Mouse (Mus musculus): ENCODE data around the gene Gnl1. TPM values are rescaled to one million over a fixed set of nuclear protein-coding genes. Genes with fewer than 3 reads are reported as not detected.

Gnl1 gene
- 61.6 TPM for total RNA-seq (2023)

DNA sequence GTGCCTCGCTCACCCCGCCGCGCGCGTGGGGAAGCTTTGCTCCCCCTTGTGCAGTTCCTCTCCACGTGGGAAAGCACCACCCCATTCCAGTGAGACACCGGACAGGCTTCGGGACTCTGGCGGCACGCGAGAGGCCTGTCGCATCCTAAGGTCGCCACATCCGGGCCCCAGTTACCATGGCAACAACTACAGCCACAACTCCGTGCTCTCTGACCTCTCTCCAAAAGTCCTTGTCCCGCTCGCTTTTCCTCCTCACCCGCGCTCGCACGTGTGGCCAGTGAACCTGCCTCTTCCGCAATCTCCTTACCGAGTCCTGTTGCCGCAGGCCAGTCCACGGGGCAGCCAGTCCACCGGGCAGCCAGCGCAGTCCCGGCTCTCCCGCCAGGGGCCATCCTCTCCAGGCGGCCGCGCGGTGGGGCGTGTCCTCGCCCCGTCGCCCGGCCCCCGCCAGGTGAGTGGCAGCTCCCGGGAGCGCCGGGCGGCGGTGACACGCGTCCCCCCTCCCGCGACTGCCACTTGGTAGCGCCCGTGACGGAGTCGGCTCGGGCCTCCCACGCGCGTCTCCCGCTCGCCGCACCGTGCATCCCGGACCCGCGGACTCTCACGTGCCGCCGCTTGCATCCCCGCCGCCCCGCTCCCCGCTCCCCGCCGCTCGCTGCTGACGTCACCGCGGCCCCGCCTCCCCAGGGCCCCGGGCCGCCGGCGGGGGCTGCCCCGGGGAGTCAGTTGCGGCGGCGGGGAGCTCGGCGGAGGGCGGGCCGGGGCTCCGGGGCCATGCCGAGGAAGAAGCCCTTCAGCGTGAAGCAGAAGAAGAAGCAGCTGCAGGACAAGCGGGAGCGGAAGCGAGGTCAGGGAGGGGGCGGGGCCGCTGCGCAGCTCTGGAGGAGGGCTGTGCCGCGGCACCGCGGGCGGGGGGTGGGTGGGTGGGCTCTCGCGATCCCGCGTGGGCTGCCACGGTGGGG, at the start of gene Gnl1, which contains the start of gene Prr3:
TSS of gene Gnl1 (plus strand) at position 451 of the 962 bp plus-strand sequence.
TSS of gene Prr3 (minus strand) at position 836 of the 962 bp plus-strand sequence.

GRCm38 (mm10) chr17:35969418-35970389, 9.9 kb upstream of the Gnl1 start, which contains the start of gene Abcf1:
Abcf1 (minus strand) TSS chr17:35969761.

DNA sequence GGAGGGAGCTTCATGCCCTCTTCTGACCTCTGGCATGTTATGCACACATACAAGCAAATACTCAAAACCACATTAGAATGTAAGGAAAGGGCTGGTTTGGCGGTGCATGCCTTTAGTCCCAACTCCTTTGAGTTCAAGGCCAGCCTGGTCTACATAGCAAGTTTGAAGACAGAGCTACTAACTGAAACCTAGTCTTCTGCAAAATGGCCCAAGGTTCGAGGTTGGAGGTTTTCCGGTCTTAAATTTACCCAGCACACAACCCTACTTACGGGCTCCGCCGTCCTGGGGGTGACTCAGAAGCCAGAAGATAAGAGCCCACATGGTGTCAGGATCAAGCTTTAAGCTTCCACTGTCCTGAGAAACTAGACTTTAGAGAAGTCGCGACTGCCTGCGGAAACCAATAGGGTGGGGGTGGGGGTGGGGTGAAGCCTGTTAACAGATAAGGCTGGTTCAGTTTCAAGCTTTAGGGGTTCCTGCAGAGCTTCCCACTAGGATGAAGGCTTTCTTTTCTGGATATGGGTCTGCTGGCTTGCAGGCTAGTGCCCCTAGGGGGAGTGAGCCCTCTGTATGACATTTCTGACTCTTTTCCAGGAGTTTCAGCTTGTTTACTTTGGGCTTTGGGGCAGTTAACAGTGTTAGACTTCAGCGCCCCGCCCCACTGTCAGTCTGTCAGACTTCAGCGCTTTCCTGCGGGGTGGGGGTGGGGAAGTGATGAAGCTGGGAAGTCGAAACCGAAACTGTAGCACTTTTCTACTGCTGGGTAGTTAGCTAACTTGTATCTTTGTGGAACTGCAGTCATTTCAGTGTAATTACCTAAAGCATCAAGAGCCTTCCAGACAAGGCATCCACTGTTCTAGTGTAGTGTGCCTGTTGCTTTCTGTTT, 40.8 kb downstream of the Gnl1 start, which contains the start of gene H2-T24:
TSS of gene H2-T24 (minus strand) at position 370 of the 883 bp plus-strand sequence.

DNA sequence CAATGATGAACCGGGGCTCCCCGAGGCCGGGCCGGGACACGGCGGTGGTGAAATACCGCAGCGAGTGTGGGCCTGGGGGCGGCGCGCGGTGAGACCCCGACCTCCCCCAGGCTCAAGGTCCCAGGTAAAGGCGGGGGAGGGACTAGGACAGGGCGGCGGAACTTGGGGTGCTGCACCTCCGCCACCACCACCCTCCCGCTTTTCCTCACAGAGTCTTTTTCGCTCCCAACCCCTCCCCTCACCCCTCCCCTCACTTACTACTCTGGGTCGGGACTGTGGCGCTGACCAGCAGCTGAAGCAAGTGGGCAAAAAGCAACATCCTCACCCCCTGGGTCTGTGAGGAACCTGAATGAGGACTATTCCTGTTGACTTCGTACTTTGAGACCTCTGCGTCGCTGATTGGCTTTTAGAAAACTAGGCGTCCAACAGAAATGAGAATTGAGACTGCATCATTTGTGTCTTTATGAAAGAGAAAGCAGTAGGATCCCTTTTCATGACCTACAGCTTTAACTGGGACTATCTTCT, 52.8 kb downstream of the Gnl1 start, which contains the start of gene H2-T23:
TSS of gene H2-T23 (minus strand) at position 505 of the 525 bp plus-strand sequence.

Other genes with a start within 250 kb of the Gnl1 start
- 6.3 TPM for gene Ier3, start 158.2 kb upstream of the Gnl1 start, total RNA-seq (2023)
- gene Flot1, start 156.6 kb upstream of the Gnl1 start, total RNA-seq (2023): 46.7 TPM
- 496 TPM for gene Tubb5, start 141.5 kb upstream of the Gnl1 start, total RNA-seq (2023)
- gene Mdc1, start 138.3 kb upstream of the Gnl1 start, total RNA-seq (2023): 79.2 TPM
- gene Nrm, start 118.5 kb upstream of the Gnl1 start, total RNA-seq (2023): 19.7 TPM
- gene Ppp1r18, start 114.3 kb upstream of the Gnl1 start, total RNA-seq (2023): 272 TPM
- 95.2 TPM for gene Dhx16, start 100.0 kb upstream of the Gnl1 start, total RNA-seq (2023)
- 30.0 TPM for gene 2310061I04Rik, start 82.4 kb upstream of the Gnl1 start, total RNA-seq (2023)
- 13.5 TPM for gene Atat1, start 69.8 kb upstream of the Gnl1 start, total RNA-seq (2023)
- 61.0 TPM for gene Mrps18b, start 63.5 kb upstream of the Gnl1 start, total RNA-seq (2023)
- gene Ppp1r10, start 63.4 kb upstream of the Gnl1 start, total RNA-seq (2023): 184 TPM
- gene Abcf1, start 10.1 kb upstream of the Gnl1 start, total RNA-seq (2023): 129 TPM
- gene Prr3, start 385 bp downstream of the Gnl1 start, total RNA-seq (2023): 67.0 TPM
- 25.7 TPM for gene H2-T24, start 40.7 kb downstream of the Gnl1 start, total RNA-seq (2023)
- 302 TPM for gene H2-T23, start 53.0 kb downstream of the Gnl1 start, total RNA-seq (2023)
- gene H2-T22, start 62.9 kb downstream of the Gnl1 start, total RNA-seq (2023): 187 TPM
- gene Gm6034, start 63.1 kb downstream of the Gnl1 start, total RNA-seq (2023): 1.3 TPM
- 87.5 TPM for gene Gm11127, start 78.5 kb downstream of the Gnl1 start, total RNA-seq (2023)
- 10.8 TPM for gene Gm19684, start 141.8 kb downstream of the Gnl1 start, total RNA-seq (2023)
- gene Gm7030, start 149.6 kb downstream of the Gnl1 start, total RNA-seq (2023): 15.3 TPM
- not detected for gene Gm8909, start 188.7 kb downstream of the Gnl1 start, total RNA-seq (2023)
- 1.2 TPM for gene H2-T3, start 210.4 kb downstream of the Gnl1 start, total RNA-seq (2023)

Measured in CD4-positive naive resting alpha-beta T cell, adult 57 days (primary cell).